Mouse (Mus musculus) testis, adult 2 months (tissue): ENCODE measurements around the gene Atxn2.

Source experiments
- CTCF ChIP-seq: fragments of 200-500 bp; IDR thresholded peaks from 2 replicates; pipeline ENCODE4 v1.5.1; 2012; ENCODE audit warnings: low read depth, mild to moderate bottlenecking, inconsistent platforms, low read length, moderate library complexity; ENCODE audit not compliant: control insufficient read depth, insufficient read depth, insufficient replicate concordance
- POLR2A ChIP-seq: fragments of 200-500 bp; IDR thresholded peaks from 2 replicates; pipeline ENCODE4 v1.6.1; 2012; ENCODE audit warnings: low read depth, mild to moderate bottlenecking, inconsistent platforms, low read length, moderate library complexity; ENCODE audit not compliant: control insufficient read depth

DNA sequence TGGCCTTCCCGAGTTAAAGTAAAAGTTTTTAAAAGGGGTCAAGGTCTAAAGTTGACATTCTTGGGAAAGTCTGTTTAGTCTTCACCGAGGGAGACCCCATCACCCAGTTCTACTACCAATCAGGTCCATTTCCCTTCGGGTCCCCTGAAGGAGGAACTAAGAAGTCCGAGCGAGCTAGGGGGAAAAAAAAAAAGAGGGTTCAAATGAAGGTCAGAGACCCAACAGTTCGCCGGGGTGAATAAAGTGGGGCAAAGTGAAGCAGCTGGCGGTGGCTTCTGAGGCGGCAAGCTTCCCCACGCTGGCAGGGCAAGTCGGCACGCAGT, 325 bp upstream of the Atxn2 start:
- no peak for TF ChIP-seq CTCF
- no peak for TF ChIP-seq POLR2A
